Mouse (Mus musculus) lung, adult 18-20 months (tissue): Measurements from ENCODE around the gene Polrmt.

ENCODE experiments used
- DNase-seq, 2 experiments: peaks; one replicate each; pipeline ENCODE4 v3.0.0; 2022; ENCODE audit warnings: mixed read lengths in 2 of 2

Polrmt gene

DNA sequence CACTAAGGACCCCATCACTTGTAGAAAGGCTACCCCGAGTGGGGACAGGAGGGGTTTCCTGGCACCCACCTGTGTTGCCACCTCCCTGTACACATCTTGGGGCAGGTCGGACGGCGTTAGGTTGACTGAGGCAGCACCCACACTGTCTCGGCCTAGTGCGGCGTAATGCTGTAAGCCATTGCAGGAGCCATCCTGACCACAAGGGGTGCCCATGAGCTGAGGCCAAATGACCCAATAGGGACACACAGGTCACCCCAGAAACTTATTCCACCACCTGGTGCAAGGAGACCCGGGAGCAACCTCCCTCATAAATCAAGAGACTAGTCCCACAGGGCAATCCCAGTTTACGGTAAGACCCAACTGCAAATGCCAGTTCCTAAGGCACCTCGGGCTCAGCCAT, 8.1 kb downstream of the Polrmt start:
- peak in 1 of 2 experiments; percentile 23 for DNase-seq

- no peak for DNase-seq
These were observed 9.7 kb downstream of the Polrmt start for GRCm38 (mm10) chr10:79736706-79737105.

- DNase-seq = no peak
These were observed 11.0 kb downstream of the Polrmt start for GRCm38 (mm10) chr10:79735361-79735760.

- DNase-seq = no peak
These were observed 12.5 kb downstream of the Polrmt start for GRCm38 (mm10) chr10:79733847-79734246.

DNA sequence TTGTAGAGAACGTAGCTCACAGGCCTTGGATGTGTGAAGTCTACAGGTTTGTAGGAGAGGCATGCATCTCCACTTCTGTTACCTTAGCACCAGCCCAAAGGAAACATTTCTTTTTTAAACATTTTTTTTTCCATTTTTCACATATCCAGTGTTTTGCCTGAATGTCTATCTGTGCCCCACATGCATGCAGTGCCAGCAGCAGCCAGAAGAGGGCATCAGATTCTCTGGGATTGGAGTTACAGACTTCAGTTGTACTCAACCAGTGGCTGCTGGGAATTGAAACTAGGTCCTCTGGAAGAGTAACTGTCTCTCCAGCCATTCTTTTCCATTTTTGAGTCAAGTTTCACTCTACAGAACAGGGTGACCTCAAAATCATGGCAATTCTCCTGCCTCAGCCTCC, 13.9 kb downstream of the Polrmt start:
- no peak for DNase-seq

- DNase-seq = no peak
These were observed 16.9 kb downstream of the Polrmt start for GRCm38 (mm10) chr10:79729357-79729965.

DNA sequence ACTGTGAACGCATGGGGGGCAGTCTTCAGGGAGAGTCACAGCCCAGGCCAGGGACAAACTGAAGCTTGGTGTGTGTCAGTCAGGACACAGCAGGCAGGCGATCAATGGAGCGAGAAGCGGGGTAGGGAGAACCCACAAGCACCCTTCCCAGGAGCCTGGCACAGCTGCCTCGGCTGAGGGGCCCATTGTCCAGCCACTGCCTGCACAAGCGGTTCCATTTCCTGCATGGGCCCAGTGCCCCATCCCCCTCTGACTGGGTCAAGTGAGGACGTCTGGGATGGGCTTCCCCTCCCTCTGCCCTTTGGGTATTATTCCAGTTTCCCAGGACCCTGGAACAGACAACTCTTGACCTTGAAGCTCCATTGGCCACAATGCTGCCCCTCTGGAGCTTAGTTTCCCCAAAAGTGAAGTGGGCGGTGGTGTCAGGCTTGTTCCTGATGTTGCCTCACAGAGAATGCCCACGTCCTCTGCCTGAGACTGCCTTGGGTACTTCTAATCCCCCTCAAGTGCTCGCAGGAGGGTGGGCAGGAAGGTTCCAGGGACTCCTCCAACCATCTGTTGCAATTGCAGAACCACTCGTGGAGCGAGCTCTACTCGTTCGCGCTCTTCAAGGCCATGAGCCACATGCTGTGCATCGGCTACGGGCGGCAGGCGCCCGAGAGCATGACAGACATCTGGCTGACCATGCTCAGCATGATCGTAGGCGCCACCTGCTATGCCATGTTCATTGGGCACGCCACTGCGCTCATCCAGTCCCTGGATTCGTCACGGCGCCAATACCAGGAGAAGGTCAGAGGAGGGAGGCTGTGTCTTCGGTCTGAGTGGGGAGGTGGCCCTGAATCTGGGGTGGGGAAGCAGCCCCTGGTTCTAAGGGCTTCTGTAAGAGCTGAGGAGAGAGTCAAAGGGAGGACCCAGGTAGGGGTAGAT, 17.8 kb downstream of the Polrmt start:
- DNase-seq = no peak

- peak; percentile 63 to 67 for DNase-seq
These were observed 20.3 kb downstream of the Polrmt start for GRCm38 (mm10) chr10:79726090-79726489.

- no peak for DNase-seq
These were observed 22.7 kb downstream of the Polrmt start for GRCm38 (mm10) chr10:79723692-79724091.

GRCm38 (mm10) chr10:79723047-79723446, 23.3 kb downstream of the Polrmt start:
- DNase-seq = no peak

DNA sequence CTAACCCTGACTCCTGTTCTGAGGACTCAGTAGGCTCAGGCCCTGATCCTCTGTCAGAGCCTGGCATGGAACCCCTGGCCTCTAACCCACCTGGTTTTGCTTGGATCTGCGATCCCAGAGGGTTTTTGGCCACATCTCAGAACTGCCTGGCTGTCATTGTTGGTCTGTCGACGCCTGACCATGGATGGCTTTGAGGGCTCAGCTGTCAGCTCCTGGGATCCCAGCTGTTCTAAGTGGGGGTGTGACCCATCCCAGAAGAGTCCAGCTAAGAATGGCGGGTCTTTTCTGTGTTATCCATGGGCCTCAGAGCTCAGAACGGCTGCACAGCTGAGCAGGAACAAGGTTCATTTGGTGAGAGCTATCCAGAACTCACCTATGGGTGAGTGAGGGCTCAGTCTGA, 25.3 kb downstream of the Polrmt start:
- DNase-seq = no peak

- DNase-seq = peak; percentile 48 to 63
These were observed 28.6 kb downstream of the Polrmt start for GRCm38 (mm10) chr10:79717640-79718357.

GRCm38 (mm10) chr10:79716988-79717355, 29.4 kb downstream of the Polrmt start:
- no peak for DNase-seq

GRCm38 (mm10) chr10:79716254-79716987, 30.0 kb downstream of the Polrmt start, which contains the start of gene Hcn2:
Hcn2 (plus strand) TSS chr10:79716634.
- no peak for DNase-seq

GRCm38 (mm10) chr10:79714996-79715395, 31.4 kb downstream of the Polrmt start:
- DNase-seq = no peak

GRCm38 (mm10) chr10:79713163-79713562, 33.2 kb downstream of the Polrmt start:
- DNase-seq = no peak

GRCm38 (mm10) chr10:79712499-79713126, 33.8 kb downstream of the Polrmt start:
- DNase-seq = peak; percentile 74 to 79

DNA sequence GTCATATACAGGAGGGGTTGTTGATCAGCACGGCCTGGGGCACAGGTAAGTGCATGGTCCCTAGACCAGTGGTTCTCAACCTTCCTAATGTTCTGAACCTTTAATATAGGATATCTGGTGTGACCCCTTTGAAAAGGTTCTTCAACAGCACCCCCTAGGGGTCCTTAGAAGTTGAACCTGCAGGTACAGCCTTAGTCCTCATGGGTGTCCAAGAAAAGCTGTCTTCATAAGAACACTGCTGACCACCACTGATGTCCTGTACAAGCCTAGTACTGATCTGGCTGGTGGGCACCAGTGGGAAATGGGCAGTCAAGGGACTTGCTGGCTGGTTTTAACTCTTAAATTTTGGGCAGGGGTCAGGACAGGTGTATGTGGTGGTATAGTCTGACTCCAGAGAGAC, 34.4 kb downstream of the Polrmt start:
- no peak for DNase-seq

GRCm38 (mm10) chr10:79709307-79709706, 37.1 kb downstream of the Polrmt start:
- DNase-seq = no peak

DNA sequence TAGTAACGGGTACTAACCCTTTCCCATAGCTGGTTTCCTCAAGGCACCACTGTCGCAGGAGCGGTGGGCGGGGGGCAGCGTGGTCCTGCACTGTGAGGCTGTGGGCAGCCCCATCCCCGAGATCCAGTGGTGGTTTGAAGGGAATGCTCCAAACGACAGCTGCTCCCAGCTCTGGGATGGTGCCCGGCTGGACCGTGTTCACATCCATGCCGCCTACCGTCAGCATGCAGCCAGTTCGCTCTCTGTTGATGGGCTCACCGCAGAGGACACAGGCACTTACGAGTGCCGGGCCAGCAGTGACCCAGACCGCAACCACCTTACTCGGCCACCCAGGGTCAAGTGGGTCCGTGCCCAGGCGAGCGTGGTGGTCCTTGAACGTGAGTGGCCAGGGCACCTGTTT, 37.7 kb downstream of the Polrmt start:
- peak in 1 of 2 experiments; percentile 51 for DNase-seq

DNA sequence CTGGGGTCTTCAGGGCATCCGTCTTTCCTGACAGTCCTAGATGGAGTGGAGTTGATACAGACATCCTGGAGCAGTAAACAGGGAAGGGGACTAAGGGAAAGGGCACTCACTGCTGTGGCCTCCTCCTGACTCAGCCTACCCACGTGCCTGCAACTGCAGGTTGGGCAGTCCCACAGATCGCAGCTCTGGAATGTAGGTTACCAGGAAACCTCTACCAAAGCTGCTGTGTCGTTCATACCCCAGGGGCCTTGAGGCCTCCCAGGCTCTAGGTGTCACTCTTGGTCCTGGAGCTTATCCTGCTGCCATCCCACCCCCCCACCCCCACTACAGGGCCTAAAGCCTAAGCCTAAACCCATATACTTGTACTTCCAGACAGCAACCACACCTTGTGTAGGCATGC, 38.6 kb downstream of the Polrmt start:
- no peak for DNase-seq

DNA sequence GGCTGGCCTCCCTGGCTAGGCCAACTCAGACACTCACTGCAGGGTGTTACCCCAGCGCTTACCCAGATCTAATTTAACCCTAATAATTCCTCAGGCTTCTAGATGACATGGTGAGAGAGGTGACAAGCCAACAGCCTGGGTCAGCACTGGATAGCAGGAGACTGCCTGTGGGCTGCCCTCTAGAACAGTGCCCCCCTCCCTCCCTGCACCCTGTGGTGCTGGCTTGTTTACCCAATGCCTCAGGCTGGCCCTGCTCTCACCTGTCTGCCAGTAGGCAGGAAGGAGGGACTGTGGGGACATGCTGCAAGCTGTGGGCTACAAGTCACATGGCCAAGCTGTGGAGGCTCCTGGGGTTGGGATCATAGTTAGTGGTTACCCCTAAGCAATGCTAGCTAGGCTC, 39.2 kb downstream of the Polrmt start:
- DNase-seq = no peak
